Mouse (Mus musculus): ENCODE results near the gene Prkar2b.

Gene Prkar2b

DNA sequence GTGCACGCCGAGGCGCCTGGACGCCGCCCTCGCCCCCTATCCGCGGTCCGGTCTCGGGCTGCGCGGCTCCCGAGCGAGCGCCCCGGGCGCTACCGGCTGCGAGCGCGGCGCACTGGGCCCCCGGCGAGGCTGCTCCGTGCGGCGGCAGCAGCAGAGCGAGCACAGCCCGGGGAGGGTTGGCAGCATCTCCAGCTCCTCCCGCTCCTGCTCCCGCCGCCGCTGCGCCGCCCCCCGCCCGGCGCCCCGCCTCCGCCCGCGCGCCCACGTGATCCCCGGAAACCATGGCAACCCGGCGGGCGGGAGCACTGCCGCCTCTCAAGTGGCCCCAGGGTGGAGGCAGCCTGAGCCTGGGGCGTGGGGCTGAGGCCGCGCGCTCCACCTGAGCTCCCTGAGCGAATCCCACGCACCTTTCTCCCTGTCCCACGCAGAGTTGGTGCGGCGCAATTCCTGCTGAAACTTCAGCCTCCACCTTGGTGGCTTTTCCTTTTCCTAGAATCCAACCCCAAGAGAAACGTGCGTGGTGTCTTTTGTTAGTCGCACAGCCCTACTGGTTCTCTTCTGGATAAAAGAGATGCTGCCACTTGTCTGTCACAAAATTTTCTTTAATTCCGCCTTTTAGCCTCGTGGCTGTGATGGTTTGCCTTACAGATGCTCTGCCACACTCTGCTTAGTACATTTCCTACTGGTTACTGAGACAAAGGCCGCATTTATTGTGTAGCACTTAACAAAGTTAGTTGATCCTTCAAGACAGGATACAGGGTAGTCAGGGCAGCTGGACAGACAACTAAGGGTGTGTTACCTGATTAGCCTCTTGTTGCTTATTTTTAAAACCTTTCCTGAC, at the start of gene Prkar2b:
Prkar2b (minus strand) TSS at position 207 of the 841 bp plus-strand sequence.
- DNase-seq (ENCODE audit: low spot score) = peak; percentile 89

DNA sequence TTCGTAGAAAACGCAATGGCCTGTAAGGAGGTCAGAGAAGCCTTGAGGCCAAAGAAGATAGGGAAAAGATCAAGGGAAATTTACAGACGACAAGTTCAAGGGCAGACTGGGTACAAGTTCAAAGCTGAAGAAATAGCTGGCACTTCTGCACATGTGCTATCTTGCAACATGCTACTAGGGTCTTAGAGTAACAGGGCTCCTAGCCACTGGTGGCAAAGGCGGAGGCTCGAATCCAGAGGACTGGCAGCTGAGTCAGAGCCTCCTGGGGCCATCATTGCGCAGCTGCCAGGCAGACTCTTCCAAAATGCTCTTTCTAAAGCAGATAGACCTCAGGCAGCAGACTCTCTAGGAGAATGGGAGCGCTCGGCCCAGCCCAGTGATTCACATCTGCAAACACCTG, 48.1 kb upstream of the Prkar2b start:
- DNase-seq (ENCODE audit: low spot score) = no peak

DNA sequence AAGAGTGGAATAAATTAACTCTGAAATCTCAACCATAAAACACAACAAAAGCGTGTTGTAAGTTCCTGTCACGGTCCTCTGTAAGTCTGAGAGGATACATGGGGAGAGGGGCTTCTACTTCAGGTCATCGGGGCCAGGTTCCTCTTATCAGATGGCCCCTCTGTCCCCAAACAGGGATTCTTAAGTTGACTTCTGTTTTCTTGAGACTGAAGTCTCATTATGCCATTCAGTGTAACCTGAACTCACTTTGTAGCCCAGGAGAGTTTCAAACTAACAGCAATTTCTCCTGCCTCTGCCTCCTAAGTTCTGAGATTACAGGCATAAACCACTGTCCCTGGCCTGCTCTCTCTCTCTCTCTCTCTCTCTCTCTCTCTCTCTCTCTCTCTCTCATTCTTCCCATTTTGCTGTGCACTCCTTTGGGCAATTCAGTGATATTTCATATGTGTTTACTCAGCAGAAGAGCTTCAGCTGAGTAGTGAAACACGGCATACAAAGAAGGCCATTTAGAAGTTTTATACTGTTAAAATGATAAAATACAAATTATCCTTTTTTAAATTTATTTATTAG, 43.9 kb upstream of the Prkar2b start:
- DNase-seq (ENCODE audit: low spot score) = no peak

DNA sequence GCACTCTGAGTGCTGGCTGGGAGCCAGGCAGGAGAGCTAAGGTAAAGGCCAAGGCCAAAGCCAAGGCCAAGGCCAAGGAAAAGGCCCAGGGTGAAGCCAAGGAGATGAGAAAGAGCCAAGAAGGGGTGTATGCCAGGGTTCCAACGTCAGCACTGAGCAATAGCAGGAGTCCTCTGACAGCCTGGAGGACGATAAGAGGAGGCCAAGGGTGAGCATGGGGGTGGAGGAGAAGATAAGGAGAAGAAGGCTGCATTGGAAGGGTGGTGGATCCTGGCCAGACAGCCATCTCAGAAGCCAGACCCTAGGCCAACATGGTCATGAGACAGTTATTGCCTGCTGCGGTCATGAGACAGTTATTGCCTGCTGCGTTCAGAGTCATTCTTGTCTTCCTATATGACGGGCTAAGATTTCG, 43.4 kb upstream of the Prkar2b start:
- DNase-seq (ENCODE audit: low spot score) = peak; percentile 55

DNA sequence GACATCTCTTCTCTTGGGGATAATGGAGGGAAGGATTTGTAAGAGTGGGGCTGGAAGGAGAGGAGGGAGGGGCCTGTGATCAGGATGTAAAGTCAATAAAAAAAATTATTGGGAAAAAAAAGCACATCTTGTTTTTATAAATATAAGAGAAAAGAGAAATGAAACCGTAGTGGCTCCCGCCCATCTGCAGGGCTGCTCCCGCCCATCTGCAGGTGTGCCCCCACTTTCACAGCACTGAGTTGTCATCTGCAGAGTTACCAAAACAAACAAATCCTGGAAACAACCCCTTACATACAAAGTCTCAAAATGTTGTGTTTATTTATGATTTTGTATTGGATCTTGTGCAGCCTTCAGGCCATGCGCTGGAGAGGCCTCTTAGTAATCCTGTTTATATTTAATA, 40.2 kb upstream of the Prkar2b start:
- DNase-seq (ENCODE audit: low spot score) = no peak

DNA sequence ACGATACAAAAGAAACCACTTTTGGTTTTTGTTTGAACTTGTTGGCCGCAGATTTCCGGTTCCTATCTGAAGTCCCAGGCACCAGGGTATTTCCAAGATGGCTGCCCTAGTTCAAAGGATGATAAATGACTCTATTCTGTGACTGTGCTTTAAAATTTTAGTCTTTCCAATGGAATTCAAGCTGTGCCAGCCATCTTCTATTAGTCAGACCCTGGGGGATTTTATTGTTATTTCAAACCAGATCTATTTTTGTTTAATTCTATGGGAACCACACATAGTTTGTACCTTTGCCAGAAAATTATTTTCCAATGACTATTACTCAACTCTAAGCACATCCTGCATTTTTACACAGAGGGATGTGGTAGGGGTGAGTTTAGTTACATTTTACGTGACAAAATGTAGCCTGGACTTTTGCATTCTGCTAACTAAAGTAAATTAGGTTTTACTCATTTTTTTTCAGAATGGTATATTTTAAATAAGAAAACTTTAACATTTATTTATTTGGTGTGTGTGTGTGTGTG, 38.6 kb upstream of the Prkar2b start:
- DNase-seq (ENCODE audit: low spot score) = no peak

DNA sequence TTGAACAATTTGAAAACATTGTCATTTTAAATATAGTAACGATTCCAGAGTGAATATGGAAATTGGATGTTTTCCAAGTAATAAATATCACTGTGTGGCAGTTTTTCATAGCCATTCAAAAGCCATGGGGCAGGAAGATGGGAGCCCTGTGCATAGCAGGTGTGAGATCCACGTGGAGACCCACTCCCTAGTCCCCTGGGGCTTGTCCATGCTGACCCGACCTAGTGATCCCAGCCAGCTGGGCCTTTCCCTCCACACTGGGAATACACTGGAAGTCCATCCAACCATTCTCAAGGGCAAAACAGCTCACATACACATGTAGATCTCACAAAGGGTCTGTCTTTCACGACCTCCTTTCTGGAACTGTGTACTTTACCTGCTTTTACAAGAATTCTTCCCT, 37.5 kb upstream of the Prkar2b start:
- DNase-seq (ENCODE audit: low spot score) = no peak

DNA sequence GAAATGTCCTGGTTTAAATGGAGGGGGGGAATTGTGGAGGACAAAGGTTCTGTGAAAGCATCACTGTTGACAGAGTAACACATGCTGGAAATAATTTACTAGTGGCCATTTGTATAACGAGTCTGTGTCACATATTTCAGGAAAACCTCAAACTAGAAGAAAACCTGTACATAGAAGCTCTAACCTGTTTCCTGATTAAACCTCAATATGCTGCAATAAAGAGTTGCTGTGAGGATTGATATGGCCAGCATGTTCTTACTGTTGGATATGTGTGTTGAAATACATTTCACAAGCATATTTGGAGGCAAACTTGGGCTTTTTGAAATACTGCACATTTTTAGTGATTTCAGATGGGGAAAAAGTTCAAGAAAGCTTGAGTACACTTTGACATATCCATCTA, 36.0 kb upstream of the Prkar2b start:
- no peak for DNase-seq (ENCODE audit: low spot score)

DNA sequence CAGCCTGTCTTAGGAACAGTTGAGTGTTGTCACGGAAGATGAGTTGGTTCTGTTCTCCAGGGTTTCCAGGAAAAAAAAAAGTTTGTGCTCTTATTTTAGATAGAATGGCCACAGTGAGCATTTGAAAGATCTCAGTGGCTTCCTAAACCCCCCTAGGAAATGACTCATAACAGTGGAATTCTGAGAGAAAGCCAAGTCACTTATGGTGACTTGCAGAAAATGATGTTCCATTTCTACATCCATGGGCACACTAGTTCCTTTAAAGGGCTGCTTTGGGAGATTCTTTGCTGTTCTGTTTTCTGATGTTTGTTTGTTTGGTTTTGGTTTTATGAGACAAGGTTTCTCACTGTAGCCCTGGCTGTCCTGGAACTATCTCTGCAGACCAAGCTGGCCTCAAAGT, 34.1 kb upstream of the Prkar2b start:
- no peak for DNase-seq (ENCODE audit: low spot score)

DNA sequence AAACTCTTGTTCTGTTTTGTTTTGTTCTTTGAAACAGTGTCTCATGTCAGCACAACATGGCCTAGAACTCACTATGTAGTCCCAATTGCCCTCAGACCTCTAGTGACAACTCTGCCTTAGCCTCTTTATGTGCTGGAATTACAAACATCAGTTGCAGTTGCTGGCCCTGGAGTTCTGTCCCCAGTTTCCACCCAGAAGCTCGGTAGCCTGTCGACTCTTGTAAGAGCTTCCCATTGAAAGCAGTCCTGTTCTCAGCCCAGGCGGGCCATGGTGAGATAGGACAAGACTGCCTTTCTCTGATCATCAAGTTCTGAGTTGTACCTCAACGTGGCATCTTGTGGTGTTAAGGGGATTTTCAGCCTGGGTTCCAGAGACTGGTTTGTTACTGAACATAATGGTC, 31.4 kb upstream of the Prkar2b start:
- no peak for DNase-seq (ENCODE audit: low spot score)

DNA sequence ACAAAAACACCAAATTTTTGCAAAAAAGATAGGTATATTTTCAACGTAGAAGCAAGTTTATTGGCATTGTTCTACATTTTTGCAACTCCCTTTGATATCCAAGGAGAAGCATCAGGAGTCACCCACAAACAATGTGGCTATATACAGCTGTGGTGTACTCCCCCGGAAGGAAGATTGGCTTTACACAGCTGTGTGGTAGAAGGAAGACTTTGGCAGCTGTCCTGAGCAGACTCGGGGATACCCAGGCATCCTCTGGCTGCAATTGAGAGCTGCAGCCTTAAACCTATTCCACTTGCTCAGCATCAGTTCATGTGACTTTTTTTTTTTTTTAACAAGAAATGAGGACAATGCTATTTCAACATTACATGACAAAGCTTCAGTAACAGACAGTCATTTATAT, 27.5 kb upstream of the Prkar2b start:
- DNase-seq (ENCODE audit: low spot score) = no peak

DNA sequence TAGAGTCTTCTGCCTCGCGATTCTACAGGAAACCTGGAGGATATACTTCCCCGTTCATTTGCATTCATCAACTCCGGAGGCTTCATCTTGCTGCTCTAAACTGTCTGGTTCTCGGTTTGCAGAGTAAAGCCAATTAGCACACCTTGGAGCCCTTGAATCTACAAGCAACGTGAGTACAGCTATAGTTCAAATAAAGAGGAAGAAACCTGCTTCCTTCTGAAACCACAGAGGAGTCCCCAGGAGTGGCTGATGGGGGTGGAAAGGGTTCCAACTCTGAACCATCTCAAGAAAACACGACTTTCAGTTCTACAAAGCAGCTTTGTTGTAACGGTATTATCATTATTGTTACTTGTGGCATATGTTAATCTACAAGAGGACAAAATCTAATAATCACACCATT, 26.2 kb upstream of the Prkar2b start:
- DNase-seq (ENCODE audit: low spot score) = no peak

DNA sequence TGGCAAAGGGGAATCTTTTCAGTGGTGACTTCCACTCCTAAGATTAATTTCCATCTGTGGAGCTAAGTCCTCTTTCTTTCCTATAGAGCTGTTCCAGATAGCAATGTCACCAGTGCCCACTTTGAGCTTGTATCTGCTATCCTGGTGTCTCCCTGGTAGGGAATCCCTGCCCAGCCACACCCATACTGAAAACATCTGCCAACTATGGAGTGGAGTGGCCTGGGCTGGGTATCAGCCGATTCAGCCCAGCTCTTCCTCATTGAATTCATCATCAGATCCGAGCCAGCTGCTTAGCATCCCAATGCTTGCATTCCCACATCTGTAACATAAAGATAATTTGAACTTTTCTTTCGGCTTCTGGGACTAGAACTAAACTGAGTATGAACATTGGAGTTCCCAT, 25.8 kb upstream of the Prkar2b start:
- DNase-seq (ENCODE audit: low spot score) = no peak

DNA sequence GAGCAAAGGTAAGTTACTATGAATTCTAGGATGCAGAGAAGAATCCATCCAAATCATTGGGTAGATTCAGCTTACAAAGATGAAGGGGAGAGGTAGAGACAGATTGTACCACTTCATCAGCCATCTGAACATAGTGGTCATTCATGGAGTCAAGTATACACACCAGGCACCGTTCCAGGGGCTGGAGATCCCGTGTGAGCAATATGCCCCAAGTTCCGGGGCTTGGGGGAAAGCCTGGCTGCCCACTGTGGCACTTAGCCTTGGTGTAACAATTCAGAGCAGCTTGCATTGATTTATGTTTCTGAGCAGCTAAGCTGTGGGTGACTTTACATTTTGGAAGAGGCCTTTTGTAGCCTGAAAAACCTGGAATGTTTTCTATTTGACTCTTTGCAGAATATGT, 24.8 kb upstream of the Prkar2b start:
- no peak for DNase-seq (ENCODE audit: low spot score)

DNA sequence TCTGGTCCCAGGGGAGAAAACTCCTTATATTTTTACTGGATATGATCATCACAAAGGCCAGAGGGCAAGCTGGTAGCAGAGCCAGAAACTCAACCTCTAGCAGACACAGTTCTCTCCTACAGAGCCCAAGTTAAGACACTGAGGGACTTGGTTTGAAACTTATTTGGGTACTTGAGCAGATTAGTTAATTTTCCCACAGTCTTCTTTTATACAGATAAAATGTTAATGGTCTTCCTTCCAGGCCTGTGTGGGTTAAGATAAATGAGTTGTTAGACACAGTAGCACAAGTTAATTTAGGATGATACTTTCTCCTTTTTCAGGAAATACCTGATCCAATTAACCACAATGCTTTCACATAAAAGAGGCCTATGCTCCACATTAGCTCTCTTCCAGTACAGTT, 24.1 kb upstream of the Prkar2b start:
- DNase-seq (ENCODE audit: low spot score) = no peak

DNA sequence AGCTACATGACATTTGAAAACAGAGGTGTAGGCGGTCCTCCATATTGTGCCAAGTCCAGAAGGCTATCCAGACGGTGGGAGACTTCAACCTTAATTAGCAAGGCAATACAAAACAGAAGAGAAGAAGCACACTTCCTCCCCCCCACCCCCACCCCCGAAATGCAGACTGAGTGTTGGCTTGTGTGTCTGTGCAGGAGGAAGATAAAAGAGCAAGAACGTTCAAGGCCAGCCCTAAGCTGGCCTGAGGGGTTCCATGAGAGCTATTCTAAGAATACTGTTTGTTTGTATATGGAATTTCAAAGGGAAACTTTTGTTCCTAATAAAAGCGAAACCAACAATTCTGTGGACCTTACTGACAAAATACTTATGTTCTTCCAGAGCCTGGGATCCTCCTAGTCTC, 23.5 kb upstream of the Prkar2b start:
- no peak for DNase-seq (ENCODE audit: low spot score)

DNA sequence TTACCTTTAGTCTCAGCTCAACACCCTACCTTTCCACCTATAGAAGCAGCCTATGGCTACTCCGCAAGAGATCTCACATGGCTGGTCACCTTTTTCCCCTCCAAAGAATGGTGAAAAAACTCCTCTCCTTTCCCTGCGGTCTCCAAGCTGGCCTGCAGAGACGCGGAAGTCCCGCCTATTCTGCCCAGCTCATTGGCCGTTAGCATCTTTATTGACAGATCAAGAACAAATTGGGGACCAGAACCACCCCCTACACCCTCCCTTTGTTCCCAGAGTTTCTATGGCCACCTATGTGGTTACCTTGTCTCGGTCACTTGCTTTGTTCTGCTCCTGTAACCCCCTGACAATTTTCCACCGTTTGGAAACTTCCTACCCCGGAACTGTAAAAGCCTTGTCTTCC, 19.6 kb upstream of the Prkar2b start:
- no peak for DNase-seq (ENCODE audit: low spot score)

DNA sequence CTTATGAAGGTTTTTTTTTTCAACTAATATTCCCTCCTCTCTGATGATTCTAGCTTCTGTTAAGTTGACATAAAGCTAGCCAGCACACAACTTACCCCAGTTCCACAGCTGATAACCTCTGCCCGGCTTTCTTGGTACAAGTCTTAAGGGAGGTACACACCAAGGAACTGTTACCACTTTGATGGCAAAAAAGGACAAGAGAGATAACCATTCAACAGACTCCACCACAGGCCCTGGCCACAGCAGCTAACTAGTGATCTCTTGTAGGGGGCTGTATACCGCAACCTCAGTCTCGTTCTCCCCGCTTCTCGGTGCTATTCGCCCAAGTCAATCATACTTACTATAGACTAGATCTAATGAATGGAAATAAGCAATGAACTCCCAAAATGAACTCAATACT, 16.3 kb upstream of the Prkar2b start:
- DNase-seq (ENCODE audit: low spot score) = no peak

DNA sequence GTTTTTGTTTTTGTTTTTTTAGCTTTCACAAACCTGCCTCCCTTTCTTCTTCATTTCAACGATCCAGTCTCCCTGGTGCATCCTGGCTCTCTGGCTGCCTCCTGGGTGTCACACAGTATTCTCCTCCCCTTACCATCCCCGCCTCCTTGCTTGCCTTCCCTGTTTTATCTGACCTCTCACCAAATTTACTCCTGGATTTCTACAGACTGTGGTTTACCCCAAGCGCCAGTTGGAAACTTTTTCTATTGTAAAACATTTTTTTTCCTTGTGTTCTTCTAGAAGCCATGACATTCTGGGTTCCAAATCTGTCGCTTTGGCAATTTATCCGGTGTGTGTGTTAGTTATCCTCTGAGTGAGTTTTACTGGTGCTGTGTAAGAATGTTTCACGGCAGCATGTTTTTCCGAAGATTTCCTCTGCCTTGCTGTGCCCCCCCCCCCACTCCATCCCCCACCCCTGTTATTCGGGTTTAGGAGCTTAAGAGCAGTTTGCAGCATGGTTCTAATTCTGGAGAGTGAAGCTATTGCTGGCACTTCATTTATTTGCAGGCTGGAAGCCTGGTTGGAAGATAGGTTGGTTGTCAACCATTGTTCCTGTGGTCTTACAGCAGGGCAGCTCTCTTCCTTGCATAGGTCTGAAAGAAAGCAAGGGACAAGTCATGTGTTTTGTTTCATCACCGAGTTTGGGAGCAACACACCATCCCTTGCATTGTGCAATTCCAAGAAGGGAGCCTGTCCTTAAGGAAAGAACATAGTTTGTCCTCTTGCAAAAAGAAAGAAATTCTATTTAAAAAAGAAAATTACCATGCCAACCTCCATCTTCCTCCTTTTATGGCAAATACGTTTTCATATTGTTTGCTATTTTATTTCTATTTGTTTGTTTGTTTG, 15.0 kb upstream of the Prkar2b start:
- DNase-seq (ENCODE audit: low spot score) = no peak

DNA sequence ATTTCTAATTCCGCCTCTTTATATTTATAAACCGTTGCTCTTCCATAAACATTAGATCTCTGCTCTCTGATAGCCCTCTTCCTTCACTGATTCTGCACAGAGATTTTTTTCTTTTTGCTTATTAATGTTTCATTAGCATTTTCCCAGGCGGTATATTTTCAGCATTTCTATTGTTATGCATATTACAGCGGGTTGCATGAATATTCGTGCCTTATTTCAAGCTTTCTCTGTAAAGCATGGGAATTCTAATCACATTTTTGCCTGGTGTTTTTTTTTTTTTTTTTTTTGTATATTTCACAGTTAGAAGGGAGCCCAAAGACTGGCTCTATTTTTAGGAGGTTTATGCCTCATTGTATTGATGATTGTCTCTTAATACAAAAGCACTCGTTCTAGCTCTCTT, 13.2 kb upstream of the Prkar2b start:
- no peak for DNase-seq (ENCODE audit: low spot score)

DNA sequence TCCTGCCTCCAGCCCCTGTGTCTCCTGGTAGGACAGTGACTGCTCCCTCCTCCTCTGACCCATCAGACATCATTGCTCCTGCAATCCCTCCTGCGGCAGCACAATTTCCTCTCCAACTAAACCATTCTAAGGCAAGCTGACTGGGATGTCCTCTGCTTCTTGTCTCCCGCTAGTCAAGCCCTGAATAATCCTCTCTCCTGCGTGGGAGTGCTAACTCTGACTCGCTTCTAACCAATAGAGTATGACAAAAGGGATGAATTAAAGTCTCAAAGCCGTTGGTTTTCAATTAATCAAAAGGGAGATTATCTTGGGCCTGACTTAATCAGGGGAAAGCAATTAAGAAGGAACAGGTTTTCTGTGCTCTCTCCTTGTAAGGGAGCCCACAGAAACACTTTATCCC, 4.9 kb upstream of the Prkar2b start:
- DNase-seq (ENCODE audit: low spot score) = no peak

DNA sequence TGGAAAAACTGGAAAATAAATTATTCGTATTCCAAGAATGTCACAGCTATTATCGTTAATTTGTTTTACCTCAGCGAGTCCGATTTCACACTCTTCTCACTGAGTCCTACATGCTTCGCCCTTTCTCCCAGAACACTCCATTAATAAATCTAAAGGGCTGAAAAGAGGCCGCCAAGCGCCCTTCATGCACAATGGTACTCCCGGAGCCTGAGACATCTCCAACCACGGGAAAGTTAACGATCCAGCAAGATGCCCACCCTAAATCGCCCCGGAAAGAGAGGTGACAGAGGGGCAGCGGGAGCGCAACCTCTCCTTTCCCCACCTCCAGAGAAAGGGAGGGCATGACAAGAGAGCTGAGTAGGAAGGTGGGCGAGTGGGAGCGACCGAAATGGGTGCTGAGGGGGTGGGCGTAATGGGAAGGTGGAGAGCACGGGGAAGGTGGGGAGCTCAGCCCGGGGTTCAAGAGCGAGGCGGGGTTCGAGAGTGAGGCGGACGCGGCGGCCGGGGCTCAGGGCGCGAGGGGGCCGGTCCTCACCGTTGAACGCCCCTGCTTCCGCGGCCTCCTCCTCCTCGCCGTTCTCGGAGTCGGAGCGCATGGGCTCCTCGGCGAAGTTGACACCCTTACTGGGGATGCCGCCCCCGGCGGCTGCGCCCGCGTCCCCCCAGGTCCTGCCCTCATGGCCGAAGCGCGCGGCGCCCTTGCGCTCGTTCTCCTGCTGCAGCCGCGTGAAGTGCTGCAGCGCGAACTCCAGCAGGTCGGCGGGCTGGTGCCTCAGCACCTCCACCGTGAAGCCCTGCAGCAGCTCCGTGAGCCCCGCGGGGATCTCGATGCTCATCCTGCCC, 628 bp downstream of the Prkar2b start:
- peak; percentile 13 for DNase-seq (ENCODE audit: low spot score)
